Mouse (Mus musculus): ENCODE results near the gene AC124502.3.

The AC124502.3 gene

DNA sequence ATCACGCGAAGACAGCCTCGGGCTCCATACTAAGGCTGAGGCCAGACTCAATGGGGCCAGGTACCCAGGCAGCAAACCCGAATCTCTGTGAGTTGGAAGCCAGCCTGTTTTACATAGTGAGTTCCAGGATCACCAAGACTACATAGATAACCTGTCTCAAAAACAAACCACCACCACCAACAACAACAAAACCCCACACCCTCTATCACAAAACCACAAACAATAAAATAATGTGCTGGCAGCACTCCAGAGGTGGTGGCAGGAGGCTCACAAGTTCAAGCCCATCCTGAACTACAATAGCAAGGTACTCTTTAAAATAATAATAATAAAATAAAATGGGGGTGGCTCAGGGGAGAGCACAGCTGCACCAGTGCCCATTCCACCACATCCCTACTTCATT lies 2.1 kb upstream of the AC124502.3 start:
- no peak for DNase-seq

GRCm38 (mm10) chr19:5037678-5038571 lies 766 bp upstream of the AC124502.3 start:
- DNase-seq: peak; percentile 52 to 58

DNA sequence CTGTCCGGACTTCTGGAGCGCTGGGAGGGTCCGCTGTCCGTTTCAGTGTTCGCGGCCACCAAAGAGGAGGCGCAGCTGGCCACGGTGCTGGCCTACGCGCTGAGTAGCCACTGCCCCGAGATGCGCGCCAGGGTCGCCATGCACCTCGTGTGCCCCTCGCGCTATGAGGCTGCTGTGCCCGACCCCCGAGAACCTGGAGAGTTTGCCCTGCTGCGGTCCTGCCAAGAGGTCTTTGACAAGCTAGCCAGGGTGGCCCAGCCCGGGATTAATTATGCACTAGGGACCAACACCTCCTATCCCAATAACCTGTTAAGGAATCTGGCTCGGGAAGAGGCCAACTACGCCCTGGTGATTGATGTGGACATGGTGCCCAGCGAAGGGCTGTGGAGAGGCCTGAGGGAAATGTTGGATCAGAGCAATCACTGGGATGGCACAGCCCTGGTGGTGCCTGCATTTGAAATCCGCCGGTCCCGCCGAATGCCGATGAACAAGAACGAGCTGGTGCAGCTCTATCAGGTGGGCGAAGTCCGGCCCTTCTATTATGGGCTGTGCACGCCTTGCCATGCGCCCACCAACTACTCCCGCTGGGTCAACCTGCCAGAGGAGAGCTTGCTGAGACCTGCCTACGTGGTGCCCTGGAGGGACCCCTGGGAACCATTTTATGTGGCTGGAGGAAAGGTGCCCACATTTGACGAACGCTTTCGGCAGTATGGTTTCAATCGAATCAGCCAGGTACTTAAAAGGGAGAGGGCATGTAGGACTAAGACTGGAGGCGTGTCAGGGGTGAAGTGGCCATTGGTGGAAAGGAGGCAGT lies 817 bp downstream of the AC124502.3 start:
- peak in 1 of 2 experiments; percentile 29 for DNase-seq

GRCm38 (mm10) chr19:5040862-5041523 lies 2.3 kb downstream of the AC124502.3 start, which contains the start of gene Brms1:
Gene Brms1 (plus strand): TSS chr19:5041354.
- peak; percentile 80 to 83 for DNase-seq

DNA sequence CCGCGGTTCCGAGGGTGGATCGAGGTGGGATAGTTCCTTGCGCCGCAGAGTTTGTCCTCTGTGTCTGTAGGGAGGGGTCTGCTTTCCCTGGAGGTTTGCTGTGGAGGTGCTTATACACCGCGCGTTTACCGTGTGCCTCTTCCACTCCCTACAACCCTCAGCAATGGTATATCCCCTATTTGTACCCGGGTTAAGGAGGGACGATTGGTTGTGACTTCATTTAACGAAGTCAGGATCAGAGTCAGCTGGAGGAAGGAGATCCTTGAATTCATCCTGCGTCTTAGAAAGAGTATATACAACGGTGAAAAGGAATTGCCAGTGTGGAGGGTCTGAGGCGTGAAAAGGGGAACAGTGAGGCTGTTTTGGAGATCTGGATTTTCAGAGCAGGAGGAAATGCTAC lies 2.9 kb downstream of the AC124502.3 start:
- no peak for DNase-seq

GRCm38 (mm10) chr19:5045531-5045930 lies 6.8 kb downstream of the AC124502.3 start:
- no peak for DNase-seq

DNA sequence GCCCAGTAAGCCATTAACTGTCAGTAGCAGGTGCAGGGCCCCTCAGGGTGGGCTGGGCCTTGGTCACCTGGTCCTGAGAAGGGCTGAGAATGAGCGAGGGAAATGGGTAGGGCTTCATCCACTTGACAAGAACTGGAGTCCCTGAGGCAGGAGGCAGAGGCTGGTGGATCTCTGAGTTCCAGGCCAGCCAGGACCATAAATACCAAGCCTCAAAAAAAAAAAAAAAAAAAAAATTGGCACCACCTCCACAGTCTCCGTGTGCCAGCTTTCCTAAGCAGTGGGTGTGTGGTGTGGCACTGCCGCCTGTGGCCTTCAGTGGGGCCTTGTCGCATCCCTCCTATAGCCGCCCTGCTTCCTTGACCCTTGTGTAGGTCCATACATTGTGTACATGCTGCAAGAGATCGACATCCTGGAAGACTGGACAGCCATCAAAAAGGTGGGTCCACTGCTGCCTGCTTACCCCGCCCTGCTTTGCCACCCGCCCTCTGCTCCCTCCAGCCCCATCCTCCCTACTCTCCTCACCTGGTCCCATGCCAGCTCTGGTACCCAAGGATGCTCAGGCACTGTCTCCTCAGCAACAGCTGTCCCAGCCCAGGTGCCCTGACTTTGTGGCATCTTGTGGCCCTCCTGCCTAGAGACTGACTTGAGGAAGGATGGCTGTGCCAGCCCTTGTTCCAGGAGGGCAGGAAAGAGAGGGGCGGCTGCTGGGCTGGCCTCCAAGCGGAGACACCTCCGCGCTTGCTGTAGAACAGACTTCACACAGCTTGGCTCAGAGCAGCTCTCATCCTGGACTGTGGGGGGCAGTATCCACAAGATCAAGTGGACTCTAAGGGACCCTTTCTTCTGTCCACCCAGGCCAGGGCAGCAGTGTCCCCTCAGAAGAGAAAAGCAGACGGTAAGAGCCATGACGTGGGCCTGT lies 9.7 kb downstream of the AC124502.3 start:
- DNase-seq: no peak

- DNase-seq: no peak
Measured at GRCm38 (mm10) chr19:5049325-5049724, 10.6 kb downstream of the AC124502.3 start.

GRCm38 (mm10) chr19:5050047-5050905 lies 11.6 kb downstream of the AC124502.3 start, which contains the start of gene Rin1:
Gene Rin1 (plus strand): TSS chr19:5050481.
- no peak for DNase-seq

- DNase-seq: no peak
Measured at GRCm38 (mm10) chr19:5051031-5051430, 12.3 kb downstream of the AC124502.3 start.

DNA sequence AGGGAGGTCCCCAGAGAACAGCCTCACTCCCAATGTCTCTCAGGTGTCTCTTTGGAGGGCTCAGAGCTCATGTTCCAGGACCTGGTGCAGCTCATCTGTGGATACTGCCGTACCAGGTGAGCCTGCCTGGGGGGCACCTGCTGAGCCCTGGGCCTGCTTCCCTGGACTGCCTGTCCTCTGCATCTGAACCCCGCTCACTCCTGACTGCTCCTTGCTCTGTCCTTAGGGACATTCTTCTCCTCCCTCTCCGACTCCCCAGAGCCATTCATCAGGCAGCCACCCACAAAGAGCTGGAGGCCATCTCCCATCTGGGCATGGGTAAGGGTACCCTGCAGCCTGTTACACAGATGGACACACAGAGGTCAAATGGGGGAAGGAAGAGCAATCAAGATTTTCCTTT lies 12.8 kb downstream of the AC124502.3 start:
- no peak for DNase-seq

DNA sequence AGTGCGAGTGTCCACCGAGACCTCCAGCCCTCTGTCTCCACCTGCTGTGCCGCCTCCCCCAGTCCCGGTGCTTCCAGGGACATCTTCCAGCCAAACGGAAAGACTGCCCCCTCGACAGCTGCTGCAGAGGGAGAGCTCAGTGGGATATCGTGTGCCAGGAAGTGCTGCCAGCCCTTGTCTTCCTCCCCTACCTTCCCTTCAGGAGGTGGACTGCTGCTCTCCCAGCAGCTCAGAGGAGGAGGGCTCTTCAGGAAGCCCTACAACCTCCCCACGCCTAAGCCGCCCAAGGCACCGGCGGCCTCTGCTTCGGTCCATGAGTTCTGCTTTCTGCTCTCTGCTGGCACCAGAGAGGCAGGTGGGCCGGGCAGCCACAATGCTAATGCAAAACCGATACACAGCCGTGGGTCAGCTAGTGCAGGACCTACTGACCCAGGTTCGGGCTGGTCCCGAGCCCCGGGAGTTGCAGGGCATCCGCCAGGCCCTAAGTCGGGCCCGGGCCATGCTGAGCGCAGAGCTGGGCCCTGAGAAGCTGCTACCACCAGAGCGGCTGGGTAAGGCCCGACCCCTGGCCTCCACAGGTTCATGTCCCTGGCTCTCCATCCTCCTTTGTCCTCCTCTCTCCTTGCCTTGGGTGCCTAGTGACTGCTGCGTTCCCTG lies 13.6 kb downstream of the AC124502.3 start:
- no peak for DNase-seq

- DNase-seq: no peak
Measured at GRCm38 (mm10) chr19:5052853-5053252, 14.2 kb downstream of the AC124502.3 start.

- peak; percentile 37 to 41 for DNase-seq
Measured at GRCm38 (mm10) chr19:5053909-5054308, 15.2 kb downstream of the AC124502.3 start.

- DNase-seq: no peak
Measured at GRCm38 (mm10) chr19:5056251-5056650, 17.6 kb downstream of the AC124502.3 start.

DNA sequence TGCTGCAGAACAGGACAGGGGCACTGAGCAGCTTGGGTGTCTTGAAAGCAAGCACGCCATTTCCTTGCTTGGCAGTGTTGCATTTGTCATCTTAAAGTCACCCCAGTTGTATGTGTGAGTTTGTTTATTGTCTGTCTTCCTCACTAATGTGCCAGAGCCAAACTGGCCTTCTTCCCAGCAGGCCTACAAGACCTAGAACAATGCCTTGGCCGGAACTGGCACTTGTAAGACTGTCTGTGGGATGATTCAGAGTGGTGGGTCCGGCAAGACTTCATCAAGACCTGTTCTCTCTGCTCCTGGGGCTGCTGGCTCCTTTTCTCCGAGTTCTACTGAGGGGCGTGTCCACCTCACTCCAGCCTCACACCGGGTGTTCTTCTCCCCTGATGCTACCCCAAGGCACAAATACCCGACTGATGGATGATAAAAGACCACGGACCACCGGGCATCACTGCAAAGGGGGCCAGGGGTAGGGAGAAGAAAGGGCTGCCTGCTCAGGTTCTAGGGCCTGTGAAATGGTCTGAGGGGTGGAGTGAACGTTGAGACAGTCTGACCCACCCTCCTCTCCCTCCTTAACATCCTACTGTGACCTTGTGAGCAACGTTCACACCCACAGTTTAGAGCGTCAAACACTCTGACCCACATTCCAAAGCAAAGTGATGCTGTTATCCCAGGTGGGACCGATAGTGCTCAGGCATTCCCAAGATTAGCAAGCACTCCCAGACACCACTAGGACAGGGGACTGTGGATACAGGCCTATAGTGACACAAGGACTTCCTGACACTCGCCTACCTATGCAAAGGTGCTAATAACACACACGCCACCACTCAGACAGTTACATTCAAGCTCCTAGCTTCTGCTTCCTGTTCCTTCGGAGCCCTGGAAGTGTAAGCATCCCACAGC lies 19.4 kb downstream of the AC124502.3 start:
- DNase-seq: no peak

DNA sequence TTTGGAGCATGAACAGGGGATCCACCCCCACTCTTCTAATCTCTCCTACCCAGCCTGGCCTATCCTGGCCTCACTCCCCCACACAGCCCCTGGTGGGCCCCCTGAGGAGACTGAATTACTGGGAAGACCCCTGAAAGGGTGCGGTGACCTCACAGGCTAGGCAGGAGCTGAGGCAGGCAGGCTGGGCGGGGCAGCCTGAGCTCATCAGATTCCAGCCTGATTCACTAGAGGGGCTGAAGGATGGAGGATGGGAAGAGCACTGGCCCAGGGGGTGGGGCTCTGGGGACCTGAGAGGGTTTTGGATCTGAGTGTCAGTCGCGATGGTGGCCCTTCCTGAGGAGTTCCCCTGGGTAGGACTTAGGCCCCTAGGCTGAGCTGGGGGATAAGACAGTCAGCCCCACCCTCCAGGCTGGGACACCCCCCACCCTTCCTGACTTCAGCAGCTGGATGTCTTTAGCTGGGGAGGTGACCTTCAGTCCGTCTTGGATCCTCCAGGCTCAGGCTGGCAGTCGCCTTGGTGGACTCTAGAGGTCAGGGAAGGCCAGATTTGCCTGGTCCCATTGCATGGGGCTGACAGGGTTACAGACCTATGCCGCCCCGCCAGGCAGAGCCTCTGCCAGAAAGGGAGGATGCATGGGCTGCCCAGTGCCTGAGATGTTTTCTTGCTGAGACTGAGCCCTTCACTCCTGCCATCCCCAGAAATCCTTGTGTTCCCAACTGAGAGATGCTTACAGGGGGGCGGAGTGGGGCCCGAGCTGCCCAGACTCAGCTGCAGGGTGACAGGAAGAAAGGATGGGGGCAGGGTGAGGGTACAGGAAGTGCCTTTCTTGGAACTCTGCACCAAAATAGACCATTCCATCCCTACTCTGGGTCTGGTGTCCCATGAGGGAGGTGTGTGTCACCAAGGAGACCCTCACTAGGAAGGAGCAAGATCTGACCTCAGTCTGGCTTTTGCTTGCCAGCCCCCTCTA lies 20.4 kb downstream of the AC124502.3 start:
- no peak for DNase-seq
